Mouse (Mus musculus) heart, embryonic 16.5 days (tissue): ENCODE data around the gene Afg3l1. TPM values are rescaled to one million over a fixed set of nuclear protein-coding genes. Genes with fewer than 3 reads are reported as not detected.
"Not testable (repeated sequence)": the region's sequence is repeated elsewhere in the genome, so short reads cannot be mapped to it uniquely, and the experiment has no call there.

ENCODE experiments used
- ATAC-seq: fragments of 200-750 bp; cut with Nextera tagmentation; replicated peaks from 2 replicates; pipeline ENCODE4 v1.8.0; 2017; ENCODE audit warnings: moderate number of reproducible peaks; ENCODE audit not compliant: insufficient read depth, low FRiP score; ENCODE audit errors: extremely low read depth
- H3K27ac ChIP-seq: fragments of 300-500 bp; sonication (generic); 2 replicates; pipeline ENCODE4 v1.5.1; 2014; ENCODE audit warnings: mild to moderate bottlenecking, low read length, control low read depth, moderate library complexity
- H3K27me3 ChIP-seq: fragments of 300-500 bp; sonication (generic); 2 replicates; pipeline ENCODE4 v1.6.1; 2014; ENCODE audit warnings: low read length, mixed read lengths; ENCODE audit not compliant: control insufficient read depth, insufficient read depth
- H3K36me3 ChIP-seq: fragments of 300-500 bp; sonication (generic); 2 replicates; pipeline ENCODE4 v1.6.1; 2014; ENCODE audit not compliant: control insufficient read depth, insufficient read depth
- H3K4me1 ChIP-seq: fragments of 300-500 bp; sonication (generic); 2 replicates; pipeline ENCODE4 v1.6.1; 2014; ENCODE audit warnings: low read length, mixed read lengths; ENCODE audit not compliant: control insufficient read depth, insufficient read depth
- H3K4me2 ChIP-seq: fragments of 300-500 bp; sonication (generic); 2 replicates; pipeline ENCODE4 v1.6.1; 2014; ENCODE audit warnings: low read depth, mild to moderate bottlenecking, control low read depth, low read length
- H3K4me3 ChIP-seq: fragments of 300-500 bp; sonication (generic); 2 replicates; pipeline ENCODE4 v1.5.1; 2014; ENCODE audit warnings: mild to moderate bottlenecking, control low read depth, low read length
- H3K9ac ChIP-seq: fragments of 300-500 bp; sonication (generic); 2 replicates; pipeline ENCODE4 v1.6.1; 2014; ENCODE audit warnings: low read length, control low read depth
- H3K9me3 ChIP-seq: fragments of 300-500 bp; sonication (generic); replicated peaks from 2 replicates; pipeline ENCODE4 v1.6.1; 2016; ENCODE audit warnings: low read length; ENCODE audit not compliant: control insufficient read depth
- WGBS: fragments of 180-500 bp; shearing (Covaris S2); extraction: QIAGEN DNeasy Blood & Tissue Kit; methylation state at CpG from one replicate; pipeline ENCODE4 v1.1.7; 2014; 5-methylcytosine and 5-hydroxymethylcytosine counted together
- polyA plus RNA-seq: library from polyadenylated mRNA; unstranded; fragments of >200 nt; fragmentation: Nextera tagmentation; extraction: Ambion mirVana; gene quantifications from 2 replicates; pipeline ENCODE4 v1.2.1, GENCODE M21; 2015

The Afg3l1 gene
- polyA plus RNA-seq, 1 experiment from 2014 or later = 44.3 TPM

- no peaks in the 10 kb centered on the region for H3K36me3 ChIP-seq
- ATAC-seq = no peak
- 2% methylated on average over 11 of the region's 11 CpGs for WGBS
Observed at GRCm38 (mm10) chr8:123515540-123515897, 37.8 kb downstream of the Afg3l1 start.

GRCm38 (mm10) chr8:123516596-123516995 is 38.9 kb downstream of the Afg3l1 start:
- Histone ChIP-seq H3K4me3 (no peak overlapping the region), H3K4me2 (no peak overlapping the region), H3K36me3 (no peaks in the 10 kb centered on the region), H3K9ac (no peak overlapping the region), H3K27me3 (peaks cover 40% of the 10 kb centered on the region), H3K4me1 (peaks cover 20% of the 10 kb centered on the region), H3K9me3 (no peaks in the 10 kb centered on the region), H3K27ac (no peak overlapping the region)
- 52% methylated on average over 2 of the region's 2 CpGs for WGBS
- no peak for ATAC-seq

More at GRCm38 (mm10) chr8:123515540-123515897, 37.8 kb downstream of the Afg3l1 start:
- Histone ChIP-seq H3K9me3 (no peaks in the 10 kb centered on the region), H3K27me3 (peaks cover 40% of the 10 kb centered on the region), H3K4me1 (peaks cover 20% of the 10 kb centered on the region), H3K27ac (no peak overlapping the region), H3K4me2 (peak overlapping the region; percentile 99), H3K9ac (no peak overlapping the region), H3K4me3 (peak overlapping the region; percentile 72)

GRCm38 (mm10) chr8:123518172-123518571 is 40.5 kb downstream of the Afg3l1 start:
- no peak overlapping the region for H3K27ac ChIP-seq
- peak overlapping the region; percentile 94 for H3K4me2 ChIP-seq
- peaks cover 20% of the 10 kb centered on the region for H3K4me1 ChIP-seq
- peak overlapping the region; percentile 89 for H3K4me3 ChIP-seq
- ATAC-seq = no peak
- H3K36me3 ChIP-seq = peaks cover 4% of the 10 kb centered on the region; the same call in 1 of the 2 replicates
- H3K27me3 ChIP-seq = peaks cover 32% of the 10 kb centered on the region
- H3K9me3 ChIP-seq = no peaks in the 10 kb centered on the region
- WGBS = 37% methylated on average over 10 of the region's 10 CpGs
- no peak overlapping the region for H3K9ac ChIP-seq

GRCm38 (mm10) chr8:123518667-123519066 is 41.0 kb downstream of the Afg3l1 start, which contains the start of gene Gas8:
Gene Gas8 (plus strand): TSS chr8:123518834.
- H3K9ac ChIP-seq = peak within 1 kb of the TSS; percentile 80
- 1% methylated on average over 20 of the region's 20 CpGs for WGBS
- H3K9me3 ChIP-seq = no peaks in the 10 kb centered on the region
- peak; percentile 96 for ATAC-seq
- H3K4me2 ChIP-seq = peak within 1 kb of the TSS; percentile 94
- H3K27me3 ChIP-seq = peaks cover 27% of the 10 kb centered on the region
- H3K36me3 ChIP-seq = peaks cover 5% of the 10 kb centered on the region; the same call in 1 of the 2 replicates
- H3K27ac ChIP-seq = no peak within 1 kb of the TSS
- peaks cover 20% of the 10 kb centered on the region for H3K4me1 ChIP-seq
- peak within 1 kb of the TSS; percentile 89 for H3K4me3 ChIP-seq

DNA sequence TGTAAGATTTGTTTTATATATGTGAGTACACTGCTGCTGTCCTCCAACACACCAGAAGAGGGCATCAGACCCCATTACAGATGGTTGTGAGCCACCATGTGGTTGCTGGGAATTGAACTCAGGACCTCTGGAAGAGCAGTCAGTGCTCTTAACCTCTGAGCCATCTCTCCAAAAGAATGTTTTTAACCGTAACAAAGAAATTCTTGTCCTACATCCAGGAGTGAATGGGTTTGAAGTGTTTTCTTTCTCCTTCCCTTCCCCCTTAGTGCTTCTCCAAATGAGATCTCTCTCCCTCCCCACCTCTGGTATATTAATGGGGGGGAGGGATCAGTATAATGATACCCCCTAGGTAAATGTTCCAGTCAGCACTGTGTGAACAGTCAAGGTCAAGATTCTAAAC is 42.3 kb downstream of the Afg3l1 start:
- H3K27ac ChIP-seq, ATAC-seq: not testable (repeated sequence)
- WGBS = 86% methylated on average over 1 of the region's 1 CpGs

GRCm38 (mm10) chr8:123527720-123528489 is 50.2 kb downstream of the Afg3l1 start:
- 83% methylated on average over 25 of the region's 25 CpGs for WGBS
- Histone ChIP-seq H3K9me3 (no peaks in the 10 kb centered on the region), H3K9ac (no peak overlapping the region), H3K36me3 (peaks cover 40% of the 10 kb centered on the region), H3K27me3 (no peaks in the 10 kb centered on the region), H3K4me2 (no peak overlapping the region), H3K4me3 (no peak overlapping the region), H3K4me1 (no peaks in the 10 kb centered on the region), H3K27ac (no peak overlapping the region)
- no peak for ATAC-seq

More for the DNA sequence above, 42.3 kb downstream of the Afg3l1 start:
- H3K9ac ChIP-seq, H3K4me2 ChIP-seq, H3K9me3 ChIP-seq, H3K36me3 ChIP-seq, H3K4me3 ChIP-seq: not testable (repeated sequence)
- Histone ChIP-seq H3K4me1 (peaks cover 10% of the 10 kb centered on the region), H3K27me3 (peaks cover 19% of the 10 kb centered on the region)

GRCm38 (mm10) chr8:123536242-123536989 is 58.7 kb downstream of the Afg3l1 start:
- H3K4me3 ChIP-seq = no peak overlapping the region
- H3K36me3 ChIP-seq = peaks cover 22% of the 10 kb centered on the region
- H3K27me3 ChIP-seq = peaks cover 5% of the 10 kb centered on the region
- no peak overlapping the region for H3K27ac ChIP-seq
- WGBS = 92% methylated on average over 9 of the region's 9 CpGs
- H3K4me2 ChIP-seq = no peak overlapping the region
- H3K9me3 ChIP-seq = no peaks in the 10 kb centered on the region
- ATAC-seq = no peak
- H3K4me1 ChIP-seq = no peaks in the 10 kb centered on the region
- no peak overlapping the region for H3K9ac ChIP-seq

DNA sequence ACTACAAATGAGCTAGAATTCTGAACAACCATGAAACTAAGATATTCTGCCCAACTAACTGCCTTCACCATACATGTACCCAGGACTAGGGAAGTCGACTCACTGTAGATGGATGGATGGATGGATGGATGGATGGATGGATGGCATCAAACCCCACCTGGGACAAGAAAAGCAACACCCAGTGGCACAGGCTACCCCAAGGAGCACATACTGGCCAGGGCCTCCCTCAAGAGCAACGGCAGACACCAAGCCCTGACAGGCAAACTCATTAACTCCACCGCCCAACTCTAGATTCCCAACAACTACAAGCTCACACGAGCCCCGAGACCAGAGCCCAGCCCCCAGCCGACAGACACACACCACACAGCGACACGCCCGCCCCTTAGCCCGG is 59.3 kb downstream of the Afg3l1 start:
- no peak overlapping the region for H3K9ac ChIP-seq
- H3K27me3 ChIP-seq = peaks cover 5% of the 10 kb centered on the region
- peaks cover 18% of the 10 kb centered on the region for H3K36me3 ChIP-seq
- no peaks in the 10 kb centered on the region for H3K9me3 ChIP-seq
- ATAC-seq = no peak
- 42% methylated on average over 10 of the region's 10 CpGs for WGBS
- H3K4me1 ChIP-seq = no peaks in the 10 kb centered on the region
- no peak overlapping the region for H3K4me3 ChIP-seq
- no peak overlapping the region for H3K27ac ChIP-seq
- no peak overlapping the region for H3K4me2 ChIP-seq

DNA sequence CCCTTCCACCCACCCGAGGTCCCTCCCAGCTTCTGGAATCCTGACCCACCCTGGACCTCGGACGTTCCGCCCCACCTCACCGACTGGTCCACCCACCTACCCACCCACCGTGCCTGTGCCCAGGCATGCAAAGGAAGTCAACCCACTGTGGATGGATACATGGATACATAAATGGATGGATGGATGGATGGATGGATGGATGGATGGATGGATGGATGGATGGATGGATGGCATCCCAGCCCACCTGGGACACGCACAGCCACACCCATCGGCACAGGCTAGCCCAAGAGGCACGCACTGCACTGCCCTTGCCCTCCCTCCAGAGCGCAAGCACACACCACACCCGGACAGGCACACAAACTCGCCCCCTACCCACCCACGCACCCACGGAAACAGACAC is 59.9 kb downstream of the Afg3l1 start:
- ATAC-seq, H3K4me2 ChIP-seq, H3K9me3 ChIP-seq, H3K27me3 ChIP-seq, H3K27ac ChIP-seq, H3K4me3 ChIP-seq, H3K9ac ChIP-seq, H3K4me1 ChIP-seq: not testable (repeated sequence)
- 64% methylated on average over 6 of the region's 14 CpGs for WGBS
- peaks cover 18% of the 10 kb centered on the region for H3K36me3 ChIP-seq
